Mouse (Mus musculus): ENCODE data around the gene Zmpste24. TPM values are rescaled to one million over a fixed set of nuclear protein-coding genes. Genes with fewer than 3 reads are reported as not detected.

Gene Zmpste24
- polyA plus RNA-seq (2014; fragmentation: Illumina TruSeq; extraction: RNeasy Lipid Tissue Mini Kit (QIAGEN cat#74804); ENCODE audit: low read depth, low replicate concordance), result 215 TPM

DNA sequence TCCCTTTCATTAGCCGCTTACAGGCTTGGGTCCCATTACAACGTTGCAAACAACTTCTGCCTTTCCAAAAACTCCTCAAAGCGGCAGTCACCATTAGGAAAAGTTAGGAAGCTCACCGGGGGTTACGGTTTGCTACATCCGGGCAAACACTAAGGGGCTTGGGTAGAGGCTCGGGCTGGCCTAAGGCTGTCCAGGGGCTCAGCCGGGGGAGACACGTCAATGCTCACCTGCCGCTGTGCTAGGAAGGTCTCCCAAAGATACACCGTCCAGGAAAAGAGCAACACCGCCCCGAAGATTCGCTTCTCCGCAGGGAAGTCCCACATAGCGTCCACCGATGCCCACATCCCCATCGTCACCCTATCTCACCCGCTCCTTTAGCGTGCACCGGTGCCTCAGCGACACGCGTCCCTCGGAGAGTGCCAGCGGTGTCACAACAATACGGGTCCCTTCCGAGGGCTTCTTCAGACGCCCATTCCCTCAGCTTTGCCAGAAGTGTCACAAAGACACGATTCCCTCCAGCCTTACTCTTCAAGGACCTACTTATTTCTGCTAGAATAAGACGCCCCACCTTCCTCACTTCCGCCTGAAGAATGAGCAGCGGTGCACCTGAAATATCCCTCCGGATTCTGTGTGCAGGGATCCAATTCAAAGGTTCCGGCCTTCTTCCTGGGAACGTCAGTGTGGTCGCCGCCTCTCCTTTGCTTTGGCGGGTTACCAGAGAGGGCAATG is at the start of gene Zmpste24:
Gene Zmpste24, minus strand, starts transcription at position 592 of the 729 bp plus-strand sequence.

DNA sequence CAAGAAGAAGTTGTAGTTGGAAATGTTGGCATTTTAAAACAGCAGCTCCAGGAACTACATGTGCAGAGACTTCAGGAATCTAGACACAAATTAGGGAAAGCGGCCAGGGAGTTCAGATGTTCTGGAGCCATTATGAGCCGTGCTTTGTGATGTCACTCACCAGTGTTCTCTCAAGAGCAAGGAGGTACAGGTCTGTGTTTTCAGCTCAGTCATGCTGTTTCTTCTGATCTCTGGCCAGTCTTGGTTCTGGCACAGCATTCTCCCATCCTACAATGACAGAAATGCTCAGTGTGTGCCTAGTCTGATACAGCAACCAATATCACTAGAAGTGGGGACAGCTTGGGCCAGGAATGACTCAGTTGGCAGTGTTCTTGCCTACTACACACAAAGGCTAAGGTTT is 11.1 kb upstream of the Zmpste24 start, which contains the start of gene Tmco2:
Gene Tmco2, minus strand, starts transcription at position 101 of the 400 bp plus-strand sequence.

DNA sequence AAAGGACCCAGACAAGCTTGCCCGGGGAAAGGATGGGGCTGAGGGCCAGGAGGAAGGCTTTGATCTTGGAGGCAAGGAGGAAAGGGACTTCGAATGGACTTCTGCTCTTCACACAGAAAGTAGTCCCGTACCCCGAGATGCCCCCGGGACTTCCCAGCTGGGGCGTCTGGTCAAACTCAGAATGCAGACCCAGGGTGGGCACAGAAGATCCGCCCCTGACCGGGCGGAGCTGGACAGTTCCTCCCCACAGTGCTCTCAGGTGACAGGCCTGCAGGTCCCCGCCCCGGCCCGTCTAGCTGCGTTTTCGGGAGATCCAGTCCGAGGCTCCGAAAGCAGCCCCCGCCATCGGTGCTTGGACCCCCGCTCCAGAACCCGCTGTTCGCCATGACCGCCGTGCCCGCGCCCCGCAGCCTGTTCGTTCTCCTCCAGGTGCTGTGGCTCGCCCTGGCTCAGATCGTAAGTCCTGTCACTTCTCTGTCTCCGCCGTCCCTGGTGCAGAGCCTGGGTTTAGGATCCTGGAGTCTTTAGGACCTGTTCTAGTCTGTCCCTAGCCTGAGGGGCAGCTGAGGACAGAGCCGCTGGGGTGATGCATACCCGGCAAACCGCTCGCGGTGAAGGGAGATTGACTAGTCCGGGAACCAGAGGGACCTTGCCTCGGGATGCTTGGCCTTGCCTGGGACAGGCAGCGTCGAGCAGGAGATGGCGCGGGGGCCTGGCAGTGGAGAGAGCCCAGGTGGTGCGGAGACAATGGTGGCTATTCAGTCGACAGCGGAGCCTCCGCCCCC is 58.5 kb downstream of the Zmpste24 start, which contains the start of gene Col9a2:
Gene Col9a2, plus strand, starts transcription at position 55 of the 785 bp plus-strand sequence.

DNA sequence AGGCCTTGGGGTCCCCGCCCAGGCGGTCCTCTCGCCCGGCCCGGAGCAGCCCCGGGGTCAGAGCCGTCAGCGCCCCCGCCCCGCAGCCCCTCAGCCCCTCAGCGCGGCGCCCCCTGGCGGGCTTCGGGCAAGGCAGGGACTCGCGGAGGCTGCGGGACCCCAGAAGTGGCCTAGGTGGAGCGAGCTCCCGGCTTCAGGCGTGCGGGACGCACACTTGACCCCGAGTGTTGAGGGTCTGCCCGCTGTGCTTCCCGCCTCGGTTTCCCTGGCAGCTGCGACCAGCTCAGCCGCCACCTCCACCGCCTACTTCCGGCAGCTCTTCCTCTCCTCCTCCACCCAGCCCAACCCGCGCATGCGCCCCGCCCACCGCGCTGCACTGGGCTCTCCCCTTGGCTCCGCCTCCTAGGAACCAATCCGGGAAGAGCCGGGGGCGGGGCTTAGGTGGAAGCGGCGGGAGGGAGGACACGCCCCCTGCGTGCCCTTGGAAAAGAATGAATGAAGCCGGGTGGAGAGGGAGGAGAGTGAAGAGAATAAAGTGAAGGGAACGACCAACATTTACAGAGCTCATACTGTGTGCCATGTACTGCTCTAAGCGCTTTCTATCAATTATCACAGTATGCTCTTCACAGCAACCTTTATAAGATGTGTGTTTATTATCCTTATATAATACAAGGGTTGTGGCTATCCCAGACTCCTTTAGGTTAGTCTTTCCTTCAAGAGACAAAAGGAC is 80.9 kb downstream of the Zmpste24 start, which contains the start of gene Smap2:
Gene Smap2, minus strand, starts transcription at position 320 of the 730 bp plus-strand sequence.

Other genes starting within 250 kb of the Zmpste24 start
- gene Rims3, start 243.4 kb downstream of the Zmpste24 start, polyA plus RNA-seq (2014; fragmentation: Illumina TruSeq; extraction: RNeasy Lipid Tissue Mini Kit (QIAGEN cat#74804); ENCODE audit: low read depth, low replicate concordance), result not detected
- gene Exo5, start 173.2 kb downstream of the Zmpste24 start, polyA plus RNA-seq (2014; fragmentation: Illumina TruSeq; extraction: RNeasy Lipid Tissue Mini Kit (QIAGEN cat#74804); ENCODE audit: low read depth, low replicate concordance), result 5.5 TPM
- gene Zfp69, start 146.5 kb downstream of the Zmpste24 start, polyA plus RNA-seq (2014; fragmentation: Illumina TruSeq; extraction: RNeasy Lipid Tissue Mini Kit (QIAGEN cat#74804); ENCODE audit: low read depth, low replicate concordance), result 0.53 TPM
- gene Smap2, start 81.0 kb downstream of the Zmpste24 start, polyA plus RNA-seq (2014; fragmentation: Illumina TruSeq; extraction: RNeasy Lipid Tissue Mini Kit (QIAGEN cat#74804); ENCODE audit: low read depth, low replicate concordance), result 20.9 TPM
- gene Col9a2, start 58.9 kb downstream of the Zmpste24 start, polyA plus RNA-seq (2014; fragmentation: Illumina TruSeq; extraction: RNeasy Lipid Tissue Mini Kit (QIAGEN cat#74804); ENCODE audit: low read depth, low replicate concordance), result not detected
- gene Tmco2, start 11.0 kb upstream of the Zmpste24 start, polyA plus RNA-seq (2014; fragmentation: Illumina TruSeq; extraction: RNeasy Lipid Tissue Mini Kit (QIAGEN cat#74804); ENCODE audit: low read depth, low replicate concordance), result not detected
- gene Rlf, start 116.8 kb upstream of the Zmpste24 start, polyA plus RNA-seq (2014; fragmentation: Illumina TruSeq; extraction: RNeasy Lipid Tissue Mini Kit (QIAGEN cat#74804); ENCODE audit: low read depth, low replicate concordance), result 22.2 TPM
- gene Gm12888, start 226.7 kb upstream of the Zmpste24 start, polyA plus RNA-seq (2014; fragmentation: Illumina TruSeq; extraction: RNeasy Lipid Tissue Mini Kit (QIAGEN cat#74804); ENCODE audit: low read depth, low replicate concordance), result not detected

All from kidney, adult 10 weeks (tissue).